Mouse (Mus musculus) midbrain, embryonic 12.5 days (tissue): ENCODE data around the gene Lima1. TPM values are rescaled to one million over a fixed set of nuclear protein-coding genes. Genes with fewer than 3 reads are reported as not detected.

ENCODE experiments used
- ATAC-seq: fragments of 200-750 bp; cut with Nextera tagmentation; 2 replicates; pipeline ENCODE4 v1.8.0; 2017; ENCODE audit warnings: low read depth, moderate TSS enrichment, moderate library complexity; ENCODE audit not compliant: low FRiP score
- H3K27ac ChIP-seq: fragments of 300-500 bp; sonication (generic); replicated peaks from 2 replicates; pipeline ENCODE4 v1.5.1; 2016; ENCODE audit warnings: mild to moderate bottlenecking
- H3K27me3 ChIP-seq: fragments of 300-500 bp; sonication (generic); 2 replicates; pipeline ENCODE4 v1.6.1; 2016; ENCODE audit warnings: mild to moderate bottlenecking
- H3K36me3 ChIP-seq: fragments of 300-500 bp; sonication (generic); 2 replicates; pipeline ENCODE4 v1.6.1; 2016
- H3K4me1 ChIP-seq: fragments of 300-500 bp; sonication (generic); 2 replicates; pipeline ENCODE4 v1.6.1; 2016
- H3K4me2 ChIP-seq: fragments of 300-500 bp; sonication (generic); replicated peaks from 2 replicates; pipeline ENCODE4 v1.6.1; 2016; ENCODE audit warnings: mild to moderate bottlenecking, moderate library complexity
- H3K4me3 ChIP-seq: fragments of 300-500 bp; sonication (generic); 2 replicates; pipeline ENCODE4 v1.5.1; 2016; ENCODE audit warnings: mild to moderate bottlenecking
- H3K9ac ChIP-seq: fragments of 300-500 bp; sonication (generic); replicated peaks from 2 replicates; pipeline ENCODE4 v1.6.1; 2016; ENCODE audit warnings: mild to moderate bottlenecking, moderate library complexity
- H3K9me3 ChIP-seq: fragments of 300-500 bp; sonication (generic); 2 replicates; pipeline ENCODE4 v1.6.1; 2016; ENCODE audit warnings: mild to moderate bottlenecking
- WGBS: fragments of 180-500 bp; shearing (Covaris S2); methylation state at CpG from one replicate; pipeline ENCODE4 v1.1.7; 2016; 5-methylcytosine and 5-hydroxymethylcytosine counted together
- polyA plus RNA-seq: library from polyadenylated mRNA; unstranded; fragments of >200 nt; fragmentation: Nextera tagmentation; extraction: Ambion mirVana; gene quantifications from 2 replicates; pipeline ENCODE4 v1.2.1, GENCODE M21; 2016

The Lima1 gene
- polyA plus RNA-seq, 1 experiment from 2014 or later = 27.5 TPM

DNA sequence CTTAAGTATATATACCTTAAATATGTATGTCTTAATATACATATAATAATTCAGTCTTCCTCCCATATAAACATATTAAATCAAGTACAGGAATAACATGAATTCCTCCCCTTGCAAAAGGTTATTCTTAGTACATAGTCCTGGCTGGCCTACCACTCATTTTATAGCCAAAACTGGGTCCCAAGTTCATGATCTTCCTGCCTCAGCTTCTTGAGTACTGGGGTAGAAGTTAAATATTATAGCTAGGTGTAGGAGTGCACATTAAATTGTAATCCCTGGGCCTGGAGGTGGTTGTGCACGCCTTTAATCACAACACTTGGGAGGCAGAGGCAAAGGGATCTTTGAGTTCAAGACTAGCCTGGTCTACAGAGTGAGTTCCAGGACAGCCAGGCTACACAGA, 106.5 kb downstream of the Lima1 start:
- Histone ChIP-seq H3K4me3 (no peak overlapping the region), H3K9ac (no peak overlapping the region), H3K27ac (no peak overlapping the region), H3K36me3 (peaks cover 10% of the 10 kb centered on the region), H3K4me2 (no peak overlapping the region), H3K9me3 (no peaks in the 10 kb centered on the region), H3K4me1 (peaks cover 15% of the 10 kb centered on the region), H3K27me3 (no peaks in the 10 kb centered on the region)
- WGBS = 85% methylated on average over 1 of the region's 1 CpGs
- no peak for ATAC-seq

- Histone ChIP-seq H3K36me3 (peaks cover 10% of the 10 kb centered on the region), H3K4me3 (no peak overlapping the region), H3K27me3 (no peaks in the 10 kb centered on the region), H3K4me1 (peaks cover 15% of the 10 kb centered on the region), H3K4me2 (no peak overlapping the region), H3K27ac (no peak overlapping the region), H3K9ac (no peak overlapping the region), H3K9me3 (no peaks in the 10 kb centered on the region)
- WGBS = 90% methylated on average over 4 of the region's 4 CpGs
- no peak for ATAC-seq
These were observed 107.8 kb downstream of the Lima1 start for GRCm38 (mm10) chr15:99767467-99767866.

GRCm38 (mm10) chr15:99754204-99754603, 121.1 kb downstream of the Lima1 start:
- Histone ChIP-seq H3K27me3 (no peaks in the 10 kb centered on the region), H3K9me3 (no peaks in the 10 kb centered on the region), H3K9ac (no peak overlapping the region), H3K4me3 (no peak overlapping the region), H3K27ac (no peak overlapping the region), H3K36me3 (0 out of 2 replicates have a peak, but pooled peaks cover 10% of the 10 kb centered on the region), H3K4me2 (no peak overlapping the region), H3K4me1 (no peaks in the 10 kb centered on the region)
- 78% methylated on average over 3 of the region's 3 CpGs for WGBS
- ATAC-seq = no peak

DNA sequence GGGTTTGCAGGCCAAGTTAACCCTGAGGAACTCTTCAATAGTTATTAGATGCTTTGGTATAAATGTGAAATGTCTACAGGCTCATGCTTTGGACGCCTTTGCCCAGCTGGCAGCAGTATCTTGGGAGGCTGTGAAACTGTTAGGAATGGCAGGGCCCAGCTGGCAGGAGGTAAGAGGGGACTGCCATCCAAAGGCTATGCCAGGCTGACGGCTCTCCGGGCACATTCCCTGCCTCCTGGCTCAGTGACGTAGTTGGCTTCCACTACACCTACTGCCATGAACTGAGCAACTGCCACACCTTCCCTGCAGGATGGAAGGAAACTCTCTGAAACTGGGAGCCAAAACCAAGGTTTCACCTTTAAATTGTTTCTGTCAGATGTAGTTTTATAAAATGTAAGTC, 135.0 kb downstream of the Lima1 start:
- H3K36me3 ChIP-seq = peaks cover 82% of the 10 kb centered on the region
- 96% methylated on average over 4 of the region's 4 CpGs for WGBS

GRCm38 (mm10) chr15:99736675-99737074, 138.6 kb downstream of the Lima1 start:
- Histone ChIP-seq H3K9me3 (no peaks in the 10 kb centered on the region), H3K4me3 (no peak overlapping the region), H3K36me3 (peaks cover 79% of the 10 kb centered on the region), H3K4me1 (no peaks in the 10 kb centered on the region), H3K9ac (no peak overlapping the region), H3K27me3 (no peaks in the 10 kb centered on the region), H3K27ac (no peak overlapping the region), H3K4me2 (no peak overlapping the region)
- no peak for ATAC-seq
- WGBS = 91% methylated on average over 11 of the region's 11 CpGs

More for the DNA sequence above, 135.0 kb downstream of the Lima1 start:
- H3K4me1 ChIP-seq = no peaks in the 10 kb centered on the region
- no peak for ATAC-seq
- H3K9me3 ChIP-seq = no peaks in the 10 kb centered on the region
- H3K27ac ChIP-seq = no peak overlapping the region
- no peaks in the 10 kb centered on the region for H3K27me3 ChIP-seq
- H3K9ac ChIP-seq = no peak overlapping the region
- H3K4me3 ChIP-seq = no peak overlapping the region
- no peak overlapping the region for H3K4me2 ChIP-seq

- Histone ChIP-seq H3K4me1 (no peaks in the 10 kb centered on the region), H3K27me3 (no peaks in the 10 kb centered on the region), H3K4me2 (no peak overlapping the region), H3K9me3 (no peaks in the 10 kb centered on the region), H3K27ac (no peak overlapping the region), H3K36me3 (peaks cover 70% of the 10 kb centered on the region), H3K4me3 (no peak overlapping the region), H3K9ac (no peak overlapping the region)
- 98% methylated on average over 2 of the region's 2 CpGs for WGBS
- no peak for ATAC-seq
These were observed 139.6 kb downstream of the Lima1 start for GRCm38 (mm10) chr15:99735631-99736030.

DNA sequence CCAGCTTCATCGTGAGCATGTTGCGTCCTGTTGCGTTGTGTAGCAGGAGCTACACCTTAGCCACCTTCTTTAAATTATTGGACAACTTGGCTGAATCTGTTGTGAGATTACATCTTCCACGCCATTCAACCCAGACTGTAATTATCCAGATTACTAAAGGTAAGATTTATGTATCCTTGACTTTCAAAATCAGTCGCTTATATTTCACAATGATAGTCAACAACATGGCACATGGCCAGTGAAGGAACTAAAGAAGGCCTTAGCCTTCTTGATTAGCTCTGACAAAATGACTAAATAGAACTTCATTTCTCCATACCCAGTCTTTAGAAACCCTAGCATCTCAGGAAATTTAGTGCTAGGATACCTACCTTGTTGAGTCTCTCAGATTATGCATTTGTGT, 142.1 kb downstream of the Lima1 start:
- 0 out of 2 replicates have a peak, but pooled peaks cover 2% of the 10 kb centered on the region for H3K9me3 ChIP-seq
- no peak overlapping the region for H3K9ac ChIP-seq
- peaks cover 64% of the 10 kb centered on the region for H3K36me3 ChIP-seq
- H3K27me3 ChIP-seq = no peaks in the 10 kb centered on the region
- H3K4me1 ChIP-seq = no peaks in the 10 kb centered on the region
- no peak overlapping the region for H3K4me2 ChIP-seq
- H3K27ac ChIP-seq = no peak overlapping the region
- H3K4me3 ChIP-seq = no peak overlapping the region
- WGBS = 99% methylated on average over 5 of the region's 5 CpGs
- ATAC-seq = no peak

GRCm38 (mm10) chr15:99731678-99732077, 143.6 kb downstream of the Lima1 start:
- no peak overlapping the region for H3K27ac ChIP-seq
- H3K4me3 ChIP-seq = no peak overlapping the region
- 0 out of 2 replicates have a peak, but pooled peaks cover 2% of the 10 kb centered on the region for H3K9me3 ChIP-seq
- H3K27me3 ChIP-seq = no peaks in the 10 kb centered on the region
- WGBS = 93% methylated on average over 3 of the region's 3 CpGs
- peaks cover under 1% of the 10 kb centered on the region for H3K4me1 ChIP-seq
- ATAC-seq = no peak
- no peak overlapping the region for H3K4me2 ChIP-seq
- H3K36me3 ChIP-seq = peaks cover 58% of the 10 kb centered on the region
- H3K9ac ChIP-seq = no peak overlapping the region

DNA sequence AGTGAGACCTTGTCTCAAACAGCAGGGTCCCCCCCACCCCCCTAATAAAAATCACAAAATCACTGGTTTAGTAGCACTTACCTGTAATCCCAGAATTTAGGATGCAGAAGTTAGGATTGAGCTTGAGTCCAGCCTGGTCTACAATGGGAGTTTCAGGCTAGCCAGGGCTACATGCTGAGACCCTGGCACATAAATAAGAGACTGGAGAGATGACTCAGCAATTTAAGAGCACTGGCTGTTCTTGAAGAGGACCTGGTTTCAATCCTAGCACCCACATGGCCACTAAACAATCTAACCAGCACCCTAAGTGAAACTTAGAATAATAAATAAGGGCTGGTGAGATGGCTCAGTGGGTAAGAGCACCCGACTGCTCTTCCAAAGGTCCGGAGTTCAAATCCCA, 144.1 kb downstream of the Lima1 start:
- Histone ChIP-seq H3K9me3 (0 out of 2 replicates have a peak, but pooled peaks cover 2% of the 10 kb centered on the region), H3K4me3 (no peak overlapping the region), H3K4me2 (no peak overlapping the region), H3K9ac (no peak overlapping the region), H3K27ac (no peak overlapping the region), H3K4me1 (peaks cover 5% of the 10 kb centered on the region), H3K36me3 (peaks cover 53% of the 10 kb centered on the region), H3K27me3 (no peaks in the 10 kb centered on the region)
- ATAC-seq = no peak
- WGBS = 95% methylated on average over 2 of the region's 2 CpGs

GRCm38 (mm10) chr15:99729056-99729783, 146.0 kb downstream of the Lima1 start:
- H3K4me1 ChIP-seq = peaks cover 17% of the 10 kb centered on the region
- H3K27me3 ChIP-seq = no peaks in the 10 kb centered on the region
- ATAC-seq = no peak
- no peak overlapping the region for H3K4me3 ChIP-seq
- H3K4me2 ChIP-seq = no peak overlapping the region
- H3K36me3 ChIP-seq = peaks cover 39% of the 10 kb centered on the region
- 98% methylated on average over 4 of the region's 4 CpGs for WGBS
- no peak overlapping the region for H3K9ac ChIP-seq
- H3K27ac ChIP-seq = no peak overlapping the region
- H3K9me3 ChIP-seq = 0 out of 2 replicates have a peak, but pooled peaks cover 2% of the 10 kb centered on the region
